Mouse (Mus musculus) hematopoietic stem cell, adult 5-6 weeks (primary cell): ENCODE measurements at regions not wholly inside any gene's neighbourhood (a gene's known extent, or its start where the extent isn't known, plus 50 kb on each side); places are given as distances from the start of the nearest gene placed in this dataset.

Experiments
- ATAC-seq, 2 experiments: fragments of 125-278 bp in 1 of 2; replicated peaks in 1 of 2; 2 replicates each; pipeline ENCODE4 v1.8.0; 2016 to 2017; ENCODE audit warnings: inconsistent platforms in 2 of 2, mild to moderate bottlenecking in 2 of 2, moderate number of reproducible peaks in 2 of 2, low read depth in 1 of 2, moderate TSS enrichment in 1 of 2; ENCODE audit not compliant: low FRiP score in 2 of 2, poor library complexity in 2 of 2, severe bottlenecking in 2 of 2, insufficient read depth in 1 of 2, low TSS enrichment in 1 of 2

GRCm38 (mm10) chr12:79916896-79917633, 195.7 kb downstream of the Zfp36l1 start:
- ATAC-seq = no peak

- no peak for ATAC-seq
Observed at GRCm38 (mm10) chr12:79913898-79914297, 198.9 kb downstream of the Zfp36l1 start.

- peak in 1 of 2 experiments; percentile 52; a peak in 2 of 4 replicates for ATAC-seq
Observed at GRCm38 (mm10) chr12:79912281-79913063, 200.3 kb downstream of the Zfp36l1 start.

- peak in 1 of 2 experiments; percentile 29; a peak in 1 of 4 replicates for ATAC-seq
Observed at GRCm38 (mm10) chr12:79910884-79911759, 201.7 kb downstream of the Zfp36l1 start.

GRCm38 (mm10) chr12:79907583-79907982, 205.2 kb downstream of the Zfp36l1 start:
- no peak for ATAC-seq

- no peak for ATAC-seq
Observed at GRCm38 (mm10) chr12:79906738-79907365, 206.0 kb downstream of the Zfp36l1 start.

- ATAC-seq = no peak
Observed at GRCm38 (mm10) chr12:79905828-79906737, 206.7 kb downstream of the Zfp36l1 start.

- 0 out of 4 replicates have a peak, but pooled peaks of 1 of the 2 experiments have one; percentile 10 for ATAC-seq
Observed at GRCm38 (mm10) chr12:79904913-79905549, 207.8 kb downstream of the Zfp36l1 start.

GRCm38 (mm10) chr12:79902761-79903160, 210.1 kb downstream of the Zfp36l1 start:
- ATAC-seq = peak in 1 of 2 experiments; percentile 39; a peak in 1 of 4 replicates

GRCm38 (mm10) chr12:79902163-79902562, 210.7 kb downstream of the Zfp36l1 start:
- no peak for ATAC-seq

- peak; percentile 75 to 90 for ATAC-seq
Observed at GRCm38 (mm10) chr12:79898198-79898930, 214.4 kb downstream of the Zfp36l1 start.

GRCm38 (mm10) chr12:79895975-79896374, 216.8 kb downstream of the Zfp36l1 start:
- no peak for ATAC-seq

- ATAC-seq = no peak
Observed at GRCm38 (mm10) chr12:79895324-79895723, 217.5 kb downstream of the Zfp36l1 start.

GRCm38 (mm10) chr12:79892871-79893270, 219.9 kb downstream of the Zfp36l1 start:
- ATAC-seq = no peak

GRCm38 (mm10) chr12:79891942-79892341, 220.9 kb downstream of the Zfp36l1 start:
- no peak for ATAC-seq
